Mouse (Mus musculus): ENCODE data around the gene Mapk11. TPM values are rescaled to one million over a fixed set of nuclear protein-coding genes. Genes with fewer than 3 reads are reported as not detected.

Mapk11 gene
- 10 to 100 TPM; 23.2 to 24.9 TPM for total RNA-seq (2021)
- long read RNA-seq, experiment 1, transcript Mapk11-201 (12 exons, 2,461 nt), result major isoform, 9 of 29 reads
- long read RNA-seq, experiment 1, partial matches to known transcripts, result 5 of 29 reads
- long read RNA-seq, experiment 1, other reads (novel, unspliced or antisense), result 15 of 29 reads
- long read RNA-seq, experiment 2, transcript Mapk11-201 (12 exons, 2,461 nt), result major isoform, 14 of 32 reads
- long read RNA-seq, experiment 2, partial matches to known transcripts, result 10 of 32 reads
- long read RNA-seq, experiment 2, other reads (novel, unspliced or antisense), result 8 of 32 reads

GRCm38 (mm10) chr15:89149271-89150040 lies at the start of gene Mapk11:
TSS of gene Mapk11 (minus strand) at chr15:89149628.
- DNase-seq (ENCODE audit: low spot score in 2 of 2), result no peak

GRCm38 (mm10) chr15:89197056-89197455 lies 47.6 kb upstream of the Mapk11 start:
- DNase-seq (ENCODE audit: low spot score in 2 of 2), result no peak

GRCm38 (mm10) chr15:89196313-89196706 lies 46.9 kb upstream of the Mapk11 start, which contains the start of gene Dennd6b:
TSS of gene Dennd6b (minus strand) at chr15:89196496.
- DNase-seq (ENCODE audit: low spot score in 2 of 2), result peak; percentile 94 to 97

- DNase-seq (ENCODE audit: low spot score in 2 of 2), result peak; percentile 84 to 91
Observed at GRCm38 (mm10) chr15:89195690-89196312, 46.4 kb upstream of the Mapk11 start.

DNA sequence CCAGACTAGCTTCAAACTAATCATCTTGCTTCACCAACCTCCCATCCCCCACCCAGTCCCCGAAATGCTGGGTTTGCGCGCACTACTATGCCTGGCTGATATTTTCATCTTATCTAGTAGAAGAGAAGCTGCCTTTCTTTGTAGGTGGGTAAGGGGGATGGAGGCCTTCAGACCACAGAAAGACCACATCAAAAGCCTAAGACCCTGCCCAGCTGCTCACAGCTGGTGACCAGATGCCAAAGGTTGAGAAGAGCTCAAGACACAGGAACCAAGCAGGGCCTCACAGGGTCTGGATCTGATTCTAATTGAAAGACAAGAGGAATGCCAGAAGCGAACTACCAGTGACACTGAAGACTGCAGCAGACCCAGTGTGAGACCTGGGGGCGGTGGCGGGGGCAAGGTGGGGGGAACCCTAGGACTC lies 45.8 kb upstream of the Mapk11 start:
- no peak for DNase-seq (ENCODE audit: low spot score in 2 of 2)

GRCm38 (mm10) chr15:89184937-89185227 lies 35.5 kb upstream of the Mapk11 start:
- no peak for DNase-seq (ENCODE audit: low spot score in 2 of 2)

DNA sequence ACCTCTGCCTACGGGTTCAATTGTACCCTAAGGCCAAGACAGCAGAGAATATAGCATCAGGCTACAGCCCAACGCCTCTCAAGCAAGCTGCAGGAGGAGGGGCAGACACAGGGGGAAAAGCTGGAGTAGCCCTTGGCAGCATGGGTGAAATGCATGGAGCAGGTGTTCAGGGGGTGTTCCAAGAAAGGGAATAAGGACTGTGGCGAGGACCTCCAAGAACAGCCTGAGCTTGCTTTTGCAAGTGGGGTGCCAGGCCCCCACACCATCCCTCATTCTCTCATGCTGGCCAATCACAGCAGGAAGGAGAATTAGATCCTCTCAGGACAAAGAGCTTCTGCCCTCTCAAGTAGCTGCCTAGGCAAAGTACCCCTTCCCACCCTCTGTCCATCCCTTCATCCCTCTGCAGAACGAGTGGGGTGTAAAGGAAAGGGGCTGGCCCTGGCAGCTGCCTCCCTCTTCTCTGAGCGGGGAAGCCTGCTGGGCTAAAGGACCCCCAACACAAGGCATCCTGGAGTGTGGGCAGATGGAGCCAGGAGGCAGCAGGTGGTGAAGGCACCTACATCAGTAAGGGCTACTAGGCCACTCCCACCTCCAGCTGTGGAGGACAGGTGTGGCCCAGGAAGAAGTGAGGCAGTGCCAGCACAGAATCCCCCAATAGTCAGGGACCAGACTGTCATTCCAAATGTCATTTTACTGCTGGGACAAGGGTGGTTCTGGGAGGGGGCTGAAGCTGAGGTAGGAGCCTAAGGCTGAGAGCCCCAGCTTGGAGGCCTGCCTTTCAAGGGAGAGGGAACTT lies 34.9 kb upstream of the Mapk11 start:
- DNase-seq (ENCODE audit: low spot score in 2 of 2), result no peak

- DNase-seq (ENCODE audit: low spot score in 2 of 2), result peak in 1 of 2 experiments; percentile 35
Observed at GRCm38 (mm10) chr15:89182842-89183241, 33.4 kb upstream of the Mapk11 start.

DNA sequence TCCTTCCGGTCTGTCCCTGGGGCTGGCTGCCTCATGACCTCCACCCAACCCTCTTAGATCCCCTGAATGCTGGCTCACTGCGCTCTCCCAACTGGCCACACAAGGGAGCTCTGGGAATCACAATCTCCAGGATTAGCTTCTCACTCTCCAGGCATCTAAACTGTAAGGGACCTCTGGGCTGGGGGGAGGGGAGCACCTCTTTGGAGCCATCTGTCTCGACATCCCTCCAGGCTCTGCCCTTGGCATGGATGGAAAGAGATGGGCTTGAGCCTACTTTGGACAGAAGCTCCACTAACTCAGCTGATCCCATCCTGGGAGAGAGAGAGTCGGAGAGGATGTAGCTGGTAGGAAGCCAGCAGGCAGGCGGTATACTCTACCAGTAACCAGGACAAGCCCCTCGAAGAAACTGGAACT lies 32.9 kb upstream of the Mapk11 start:
- peak in 1 of 2 experiments; percentile 35 for DNase-seq (ENCODE audit: low spot score in 2 of 2)

DNA sequence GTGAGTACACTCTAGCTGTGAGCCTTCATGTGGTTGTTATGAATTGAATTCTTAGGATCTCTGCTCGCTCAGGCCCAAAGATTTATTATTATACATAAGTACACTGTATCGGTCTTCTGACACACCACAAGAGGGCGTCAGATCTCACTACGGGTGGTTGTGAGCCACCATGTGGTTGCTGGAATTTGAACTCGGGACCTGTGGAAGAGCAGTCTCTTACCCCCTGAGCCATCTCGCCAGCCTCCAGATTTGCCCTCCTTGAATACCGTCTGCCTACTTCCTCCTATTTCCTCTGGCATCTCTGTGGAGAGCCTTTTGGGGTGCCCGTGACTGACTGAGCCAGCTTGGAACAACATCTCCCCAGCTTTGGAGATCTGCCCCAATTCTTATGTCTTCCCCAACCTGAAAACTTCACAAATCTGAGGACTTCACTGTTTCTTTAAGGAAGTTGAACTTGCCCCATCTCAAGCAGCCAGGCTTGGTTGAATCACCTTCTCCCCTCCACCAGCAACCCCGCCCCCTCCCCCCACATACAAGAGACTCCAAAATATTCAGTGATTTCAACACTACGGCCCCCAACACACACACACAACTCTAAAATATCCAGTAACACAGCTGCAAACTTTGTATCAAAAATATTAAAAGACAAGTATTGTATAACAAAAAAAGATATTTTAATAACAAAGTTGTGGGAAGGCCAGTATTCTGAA lies 32.3 kb upstream of the Mapk11 start:
- DNase-seq (ENCODE audit: low spot score in 2 of 2), result no peak

- peak; percentile 80 to 83 for DNase-seq (ENCODE audit: low spot score in 2 of 2)
Observed at GRCm38 (mm10) chr15:89180571-89181229, 31.3 kb upstream of the Mapk11 start, which contains the start of gene Plxnb2. TSS of gene Plxnb2 (minus strand) at chr15:89180788.

DNA sequence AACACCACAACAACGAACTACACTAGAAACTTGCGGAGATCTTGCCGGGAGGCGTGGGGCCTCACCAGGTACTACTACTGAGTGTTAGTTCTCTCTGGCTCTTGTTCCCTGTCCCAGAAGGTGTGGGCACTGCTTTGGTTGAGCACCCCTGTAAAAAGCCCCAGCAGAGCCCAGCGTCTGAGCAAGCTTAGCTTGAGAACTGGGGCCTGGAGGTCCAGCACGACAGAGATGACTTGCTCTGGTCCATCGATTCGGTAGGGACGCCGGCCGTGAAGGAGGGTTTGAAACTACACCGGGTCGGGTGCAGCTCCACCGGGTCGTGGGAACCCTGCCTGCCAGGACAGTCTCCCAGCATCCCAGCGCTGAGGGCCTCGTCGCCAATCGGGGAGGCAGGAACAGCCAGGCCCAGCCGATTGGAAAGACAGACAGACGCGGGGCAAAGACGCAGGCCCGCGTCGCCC lies 30.7 kb upstream of the Mapk11 start:
- DNase-seq (ENCODE audit: low spot score in 2 of 2), result peak in 1 of 2 experiments; percentile 47

DNA sequence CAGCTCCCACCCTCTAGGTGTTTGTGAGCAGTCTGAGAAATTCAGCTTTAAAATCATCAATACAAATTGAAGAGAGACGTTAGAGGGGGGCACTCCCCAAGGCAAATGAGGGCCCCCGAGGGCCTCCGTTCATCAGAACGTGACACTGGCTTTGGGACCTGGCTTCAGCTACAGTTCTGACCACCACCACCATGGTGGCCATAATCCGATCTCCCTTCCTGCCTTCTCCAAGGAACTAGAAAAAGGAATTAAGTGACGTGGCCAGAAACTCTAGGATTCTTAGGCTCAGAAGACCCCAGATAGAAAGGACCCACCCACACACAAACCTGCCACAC lies 30.2 kb upstream of the Mapk11 start:
- DNase-seq (ENCODE audit: low spot score in 2 of 2), result no peak

- DNase-seq (ENCODE audit: low spot score in 2 of 2), result peak in 1 of 2 experiments; percentile 37
Observed at GRCm38 (mm10) chr15:89178954-89179629, 29.7 kb upstream of the Mapk11 start.

DNA sequence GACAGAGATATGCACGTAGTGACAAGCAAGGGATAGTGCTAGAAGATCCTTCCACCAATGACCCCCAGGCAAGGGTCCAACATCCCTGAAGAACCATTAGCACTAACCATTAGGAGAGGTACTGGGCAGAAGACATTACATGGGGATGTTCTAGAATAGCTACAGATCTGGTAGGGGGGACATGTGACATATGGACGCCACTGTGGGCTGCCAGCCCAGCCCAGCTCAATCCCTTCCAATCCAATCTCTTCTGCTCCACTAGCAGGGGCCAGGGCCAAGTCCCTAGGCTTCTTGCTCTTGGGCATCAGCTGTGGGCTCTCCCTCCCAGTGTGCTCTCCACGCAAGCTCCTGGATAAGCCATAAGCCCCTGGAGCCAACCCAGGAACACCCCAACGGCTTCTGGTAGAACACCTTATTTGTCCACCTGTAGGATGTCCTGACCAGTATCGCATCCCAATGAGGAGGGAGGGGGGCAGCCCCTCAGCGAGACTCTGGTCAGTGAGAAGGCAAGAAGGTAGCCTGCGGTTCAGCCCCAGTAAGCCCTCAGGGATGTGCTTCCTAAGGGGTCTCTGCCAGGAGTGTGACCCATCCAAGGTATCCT lies 28.9 kb upstream of the Mapk11 start:
- no peak for DNase-seq (ENCODE audit: low spot score in 2 of 2)

DNA sequence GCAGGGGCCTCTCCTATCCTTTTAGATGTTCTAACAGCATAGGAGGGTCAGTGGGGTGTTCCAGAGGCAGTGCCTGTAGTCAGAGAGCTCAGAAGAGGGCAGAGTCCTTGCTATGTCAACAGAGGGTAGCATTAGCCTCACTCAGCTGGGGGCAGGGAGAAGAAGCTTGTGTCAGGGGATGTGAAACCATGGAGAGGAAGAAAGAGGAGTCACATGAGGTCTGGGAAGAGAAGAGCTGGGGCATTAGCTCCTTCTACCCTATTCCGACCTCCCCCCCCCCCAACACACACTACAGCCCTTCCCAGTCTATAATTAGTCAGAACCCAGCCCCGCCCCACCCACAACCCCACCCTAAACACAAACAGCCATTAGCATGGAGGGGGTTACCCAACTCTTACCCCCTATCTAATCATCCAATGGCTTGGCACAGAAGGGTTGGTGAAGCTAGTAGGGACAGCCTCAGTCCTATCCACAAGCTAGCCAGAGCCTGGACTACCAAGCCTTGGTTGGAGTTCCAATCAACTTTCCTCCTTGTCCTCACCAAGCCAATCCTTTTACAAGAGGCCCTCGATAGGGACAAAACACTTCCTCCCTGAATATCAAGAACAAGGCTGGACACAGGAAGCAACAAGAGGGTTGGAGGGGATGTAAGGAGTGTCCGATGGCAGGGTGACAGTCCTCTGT lies 28.3 kb upstream of the Mapk11 start:
- DNase-seq (ENCODE audit: low spot score in 2 of 2), result no peak

DNA sequence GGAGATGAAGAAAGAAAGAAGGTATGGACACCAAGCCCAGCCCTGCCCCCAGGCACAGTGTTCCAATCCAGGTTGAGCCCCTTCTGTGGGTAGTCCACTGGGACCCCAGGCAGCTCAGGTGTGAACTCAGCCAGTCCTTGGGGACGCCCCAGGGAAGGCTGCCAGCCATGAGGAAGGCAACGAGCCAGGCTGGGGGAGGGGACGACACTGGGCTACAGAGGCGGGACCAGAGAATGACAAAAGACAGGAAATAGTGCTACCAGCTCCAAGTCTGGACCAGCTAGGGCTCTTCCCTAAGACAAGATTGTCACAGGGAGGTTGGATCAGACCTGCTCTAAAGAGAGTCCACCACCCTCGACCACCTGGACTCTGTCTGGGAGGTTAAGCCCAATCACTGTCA lies 27.7 kb upstream of the Mapk11 start:
- DNase-seq (ENCODE audit: low spot score in 2 of 2), result peak; percentile 71 to 76

GRCm38 (mm10) chr15:89175411-89176155 lies 26.2 kb upstream of the Mapk11 start:
- DNase-seq (ENCODE audit: low spot score in 2 of 2), result no peak

All from layer of hippocampus, postnatal 14 days (tissue).